Mouse (Mus musculus) forelimb bud, embryonic 11.5 days (tissue): ENCODE data around the gene Trem2.
A peak's percentile ranks its signal among the peaks of the same experiment; 100 is the strongest.
"Not testable (repeated sequence)": the region's sequence is repeated elsewhere in the genome, so short reads cannot be mapped to it uniquely, and the experiment has no call there.

ENCODE experiments used
- DNase-seq: peaks from one replicate; pipeline ENCODE4 v3.0.0-alpha.2; 2012; ENCODE audit warnings: low read depth, low spot score

The Trem2 gene

DNA sequence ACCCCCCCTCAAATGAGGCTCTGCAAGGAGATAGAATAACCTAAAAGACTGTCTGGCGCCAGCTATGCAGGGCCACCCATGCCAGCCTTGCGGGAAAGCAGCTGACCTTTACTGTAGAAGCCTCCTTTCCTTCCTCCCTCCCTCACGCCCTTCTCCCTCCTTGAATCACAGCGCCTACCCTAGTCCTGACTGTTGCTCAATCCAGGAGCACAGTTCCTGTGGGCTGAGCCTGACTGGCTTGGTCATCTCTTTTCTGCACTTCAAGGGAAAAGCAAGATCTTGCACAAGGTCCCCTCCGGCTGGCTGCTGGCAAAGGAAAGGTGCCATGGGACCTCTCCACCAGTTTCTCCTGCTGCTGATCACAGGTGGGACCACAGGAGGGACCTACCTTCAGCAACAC lies at the start of gene Trem2:
TSS of gene Trem2 (plus strand) at position 171 of the 400 bp plus-strand sequence.
- DNase-seq = no peak

DNA sequence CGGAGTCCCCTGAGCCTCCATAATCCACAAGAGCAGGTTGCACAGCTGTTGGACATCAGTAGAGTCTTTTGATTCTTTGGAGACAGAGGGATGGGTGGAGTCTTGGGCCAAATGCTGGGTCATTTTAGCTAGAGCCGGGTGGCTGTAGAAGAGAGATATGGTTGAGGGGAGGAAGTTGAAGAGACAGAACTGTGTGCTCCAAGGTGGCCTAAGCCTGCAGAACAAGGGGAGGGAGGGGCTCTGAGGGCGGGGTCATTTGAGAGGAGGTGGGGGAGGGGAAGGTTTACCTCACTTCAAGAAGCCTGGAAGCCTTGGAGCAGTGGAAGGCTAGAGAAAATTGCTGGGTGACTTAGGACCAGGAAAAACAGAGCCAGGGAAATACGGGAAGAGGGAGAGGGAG lies 47.0 kb upstream of the Trem2 start, which contains the start of gene Treml2:
TSS of gene Treml2 (plus strand) at position 296 of the 400 bp plus-strand sequence.
- DNase-seq = no peak

DNA sequence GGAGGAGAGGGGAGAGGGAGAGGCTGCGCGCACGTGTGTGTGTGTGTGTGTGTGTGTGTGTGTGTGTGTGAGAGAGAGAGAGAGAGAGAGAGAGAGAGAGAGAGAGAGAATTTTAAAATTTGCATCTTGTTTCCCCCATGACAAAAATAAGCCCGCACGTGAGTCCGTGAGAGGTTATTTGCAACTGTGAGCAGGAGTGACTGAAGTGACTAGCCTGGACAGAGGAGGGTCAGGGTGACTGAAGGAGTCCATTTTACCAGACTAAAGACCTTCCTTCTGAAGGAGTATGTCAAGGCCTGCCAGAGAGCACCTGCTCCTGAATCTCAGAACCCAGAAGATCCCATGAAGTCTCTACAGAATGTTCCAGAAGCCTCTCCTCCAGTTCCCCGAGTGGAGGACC lies 46.4 kb upstream of the Trem2 start:
- DNase-seq = no peak

DNA sequence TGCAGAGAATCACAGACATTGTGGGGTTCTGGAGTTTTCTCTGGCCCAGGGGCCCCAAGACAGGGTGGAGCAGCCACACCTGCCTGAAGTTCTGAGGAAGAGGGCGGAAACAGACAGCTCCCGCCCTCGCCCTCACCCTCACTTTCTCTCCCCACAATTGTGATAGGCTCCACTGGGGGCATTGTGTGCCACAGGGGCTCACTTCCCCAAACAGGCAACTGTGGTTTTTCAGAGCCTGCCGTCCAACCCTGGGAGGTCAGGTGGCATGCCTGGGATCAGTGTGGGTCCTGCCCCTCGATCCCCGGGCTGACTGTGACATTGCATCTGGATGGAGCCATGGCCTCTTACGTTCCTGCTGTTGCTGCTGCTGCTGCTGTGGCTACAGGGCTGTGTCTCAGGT lies 46.0 kb upstream of the Trem2 start:
- no peak for DNase-seq

DNA sequence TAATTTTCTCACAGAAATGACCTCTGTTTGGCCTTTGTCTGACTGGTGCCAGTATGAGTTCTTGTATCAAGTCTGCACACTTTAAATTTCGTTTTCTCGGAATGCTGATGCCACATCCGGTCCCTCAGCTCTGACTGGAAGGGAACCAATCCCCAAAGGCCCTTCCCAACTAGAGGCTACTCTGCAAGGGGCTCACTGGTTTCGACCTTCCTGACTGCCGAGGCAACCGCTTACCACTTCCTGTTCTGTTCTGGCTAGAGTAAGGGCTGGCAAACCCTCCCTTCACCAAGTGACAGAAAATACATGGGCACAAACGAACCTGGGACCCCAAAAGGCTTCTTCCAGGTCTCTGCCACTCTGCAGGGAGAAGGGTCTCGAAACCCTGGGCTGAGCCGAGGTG lies 45.3 kb upstream of the Trem2 start:
- no peak for DNase-seq

DNA sequence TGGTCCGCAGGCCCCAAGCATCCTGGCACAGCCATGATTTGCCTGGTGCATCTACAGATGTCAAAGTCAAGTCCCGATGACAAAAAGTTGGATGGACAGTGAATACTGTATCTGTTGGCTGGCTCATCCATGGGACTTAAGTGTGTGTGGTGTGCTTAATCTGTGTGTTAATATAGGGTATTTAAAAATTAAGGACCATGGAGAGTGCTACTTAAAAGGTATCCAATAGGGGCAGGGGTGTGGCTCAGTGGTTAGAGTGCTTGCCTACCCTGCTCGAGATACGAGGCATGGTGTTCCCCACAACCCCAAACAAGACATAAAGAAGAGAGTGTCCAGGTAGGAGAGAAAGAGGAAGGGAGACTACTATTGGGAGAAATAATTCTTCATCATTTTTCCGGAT lies 44.4 kb upstream of the Trem2 start:
- no peak for DNase-seq

DNA sequence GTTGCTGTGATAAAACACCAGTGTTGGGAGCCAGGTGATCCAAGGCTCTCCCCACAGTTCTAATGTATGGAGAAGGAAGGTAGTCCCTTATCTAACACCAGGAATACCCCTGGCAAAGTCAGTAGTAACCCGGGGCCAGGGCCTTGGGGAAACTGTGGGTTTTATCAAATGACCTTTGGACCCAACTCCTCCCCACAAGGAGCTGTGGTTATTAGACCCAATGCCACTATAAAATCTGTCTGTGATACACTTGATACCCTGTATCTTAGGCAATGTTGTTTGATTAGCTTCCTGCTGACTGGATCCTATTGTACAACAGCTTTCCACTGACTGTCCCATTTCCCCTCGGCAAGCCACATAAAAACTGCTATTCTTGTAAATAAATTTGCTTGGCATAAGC lies 34.1 kb upstream of the Trem2 start:
- DNase-seq = no peak

DNA sequence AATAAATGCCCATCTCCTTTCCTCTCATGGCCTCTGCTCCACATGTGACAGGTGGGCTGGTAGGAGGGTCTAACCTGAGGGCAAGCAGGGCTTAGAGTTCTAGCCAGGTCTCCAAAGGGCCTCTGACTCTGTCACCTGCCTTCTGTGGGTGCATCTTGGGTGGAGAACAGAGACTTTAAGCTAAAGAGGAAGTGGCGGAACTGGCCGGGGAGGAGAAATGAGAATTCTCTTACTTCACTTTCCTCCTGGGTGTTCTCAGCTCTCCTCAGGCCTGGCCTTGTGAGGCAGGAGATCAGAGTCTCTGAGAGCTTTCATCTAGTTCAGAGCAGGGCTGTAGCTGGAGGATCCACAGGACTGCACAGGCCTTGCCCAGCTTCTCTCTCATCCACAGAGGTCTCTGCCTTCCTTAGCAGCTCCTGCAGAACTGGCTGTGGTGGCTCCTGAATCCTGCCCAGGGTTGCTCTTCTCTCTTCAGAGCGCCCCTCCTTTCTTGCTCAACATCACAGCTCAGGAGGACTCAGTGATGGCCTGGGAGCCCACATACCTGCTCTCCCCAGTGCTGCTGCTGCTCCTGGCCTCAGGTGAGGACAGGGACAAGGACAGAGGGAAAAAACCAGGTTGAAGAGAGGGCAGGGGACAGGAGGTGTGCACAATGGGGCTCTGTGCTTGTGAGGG lies 30.2 kb upstream of the Trem2 start, which contains the start of gene B430306N03Rik:
TSS of gene B430306N03Rik (plus strand) at position 237 of the 675 bp plus-strand sequence.
- not testable (repeated sequence) for DNase-seq

DNA sequence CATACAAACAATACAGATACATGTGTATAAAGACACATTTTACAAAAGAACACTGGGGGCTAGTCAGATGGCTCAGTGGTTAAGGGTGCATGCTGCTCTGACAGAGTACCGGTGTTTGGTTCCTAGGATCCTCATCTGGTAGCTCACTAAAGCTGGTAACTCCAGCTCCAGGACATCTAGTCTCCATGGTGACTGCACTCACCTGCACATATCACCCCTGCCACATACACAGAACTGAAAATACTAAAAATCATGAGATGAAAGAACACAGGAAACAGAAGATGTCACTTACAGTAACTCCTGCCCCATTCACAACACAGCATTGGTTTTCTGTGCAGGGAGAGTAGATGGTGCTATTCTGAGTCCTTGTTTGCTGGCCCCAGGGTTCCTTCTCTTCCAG lies 27.5 kb upstream of the Trem2 start:
- DNase-seq = no peak

DNA sequence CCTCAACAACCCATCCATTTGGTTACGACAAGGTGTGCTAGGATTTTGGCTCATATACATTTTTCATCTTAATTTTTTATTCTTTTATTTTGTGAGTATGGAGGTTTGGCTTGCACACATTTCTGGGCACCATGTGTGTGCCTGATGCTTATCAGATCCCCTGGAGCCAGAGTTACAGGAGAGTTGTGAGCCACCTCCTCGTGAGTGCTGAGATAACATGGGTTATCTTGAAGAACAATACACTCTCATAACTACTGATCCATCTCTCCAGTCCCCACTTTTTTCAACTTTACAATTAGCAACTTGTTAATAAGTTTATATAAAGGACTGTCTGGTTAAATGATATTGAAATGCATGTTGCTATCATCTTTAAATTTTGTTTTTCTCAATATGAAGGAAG lies 24.9 kb upstream of the Trem2 start:
- no peak for DNase-seq

DNA sequence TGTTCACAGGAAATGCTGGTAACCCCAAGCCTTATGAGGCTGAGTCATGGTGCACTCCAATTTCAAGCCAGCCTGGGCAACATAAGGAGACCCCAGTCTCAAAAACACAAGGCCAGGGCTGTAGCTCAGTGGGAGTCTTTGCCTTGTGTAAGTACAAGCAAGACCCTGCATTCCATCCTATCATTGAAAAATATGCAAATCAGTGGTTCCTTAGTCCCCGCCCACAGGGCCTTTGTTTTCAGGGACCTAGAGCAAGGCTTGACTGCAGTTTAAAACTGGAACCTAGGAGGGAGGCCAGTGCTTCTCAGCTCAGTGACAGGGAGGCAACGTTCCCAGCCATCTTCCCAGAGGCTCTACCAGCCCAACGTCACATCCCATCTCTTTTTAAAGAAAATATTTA lies 23.0 kb upstream of the Trem2 start:
- no peak for DNase-seq

DNA sequence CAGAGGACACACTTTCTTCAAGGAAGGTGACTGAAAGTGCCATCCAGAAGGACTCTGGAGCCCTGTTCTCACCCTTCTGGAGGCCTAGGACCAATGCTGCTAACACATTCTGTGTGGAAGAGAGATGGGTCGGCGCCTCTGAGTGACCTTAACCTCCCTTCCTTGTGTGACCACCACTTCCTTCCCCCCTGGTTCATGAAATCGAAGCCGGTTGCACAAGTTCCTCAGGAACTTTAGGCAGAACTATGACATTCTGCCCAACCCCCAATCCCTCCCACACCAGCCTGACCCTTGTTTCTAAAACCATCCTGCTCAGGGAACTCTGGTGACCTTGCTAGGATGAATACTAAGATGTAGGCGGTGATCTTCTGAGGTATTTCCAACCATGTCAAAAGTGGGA lies 21.9 kb upstream of the Trem2 start:
- DNase-seq = no peak

DNA sequence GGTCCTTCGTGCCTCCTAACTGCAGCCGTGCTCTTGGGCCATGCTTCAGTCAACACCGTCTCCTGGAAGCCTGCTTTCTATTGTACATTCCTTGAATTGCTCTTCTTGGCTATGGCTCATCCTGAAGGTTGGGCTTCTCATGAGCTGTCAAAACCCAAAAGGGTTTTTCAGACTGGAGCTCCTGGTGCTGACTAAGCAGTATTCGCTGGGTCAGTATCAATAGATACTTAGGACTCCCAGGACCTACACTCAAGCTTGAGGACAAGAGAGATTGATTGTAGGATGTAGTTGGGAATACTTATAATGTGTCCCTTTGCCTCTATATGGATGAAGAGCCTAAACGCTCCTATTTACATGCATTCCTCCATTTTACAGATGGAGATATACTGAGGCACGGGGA lies 21.1 kb upstream of the Trem2 start:
- DNase-seq = no peak

DNA sequence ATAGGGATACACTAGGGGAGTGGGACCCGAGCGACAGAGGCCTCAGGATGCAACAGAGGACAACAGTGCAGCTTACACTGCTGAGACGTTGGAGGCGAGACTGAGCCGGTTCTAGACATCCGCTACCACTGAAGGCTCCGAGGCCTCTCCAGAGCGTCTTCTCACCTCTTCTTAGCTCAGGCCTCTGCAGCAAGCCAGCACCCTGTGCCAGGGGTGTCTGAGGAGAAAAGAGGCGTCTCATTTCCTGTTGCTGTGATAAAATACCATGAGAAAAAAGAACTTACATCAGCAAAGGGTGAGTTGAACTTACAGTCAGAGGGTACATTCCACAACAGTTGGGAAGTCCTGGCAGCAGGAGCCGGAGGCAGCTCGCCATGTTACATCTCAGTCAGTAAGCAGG lies 20.6 kb upstream of the Trem2 start:
- DNase-seq = no peak

DNA sequence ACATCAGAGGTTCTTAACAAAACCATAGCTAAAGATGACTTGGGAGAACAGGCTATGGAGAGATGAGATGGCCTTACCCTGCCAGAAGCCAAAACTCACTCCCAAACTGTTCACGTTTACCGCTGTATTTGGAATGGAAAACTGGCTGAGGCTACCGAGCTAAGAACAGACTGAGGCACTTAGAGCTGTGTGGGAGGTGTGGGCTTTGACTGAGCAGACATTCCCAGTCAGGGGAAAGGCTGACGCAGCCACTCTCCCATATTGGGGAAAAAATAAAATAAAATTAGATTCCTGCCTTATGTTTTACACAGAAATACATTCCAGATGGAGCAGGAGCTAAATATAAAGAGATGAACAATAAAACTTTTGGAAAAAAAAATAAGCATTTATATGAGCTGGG lies 19.5 kb upstream of the Trem2 start:
- DNase-seq = no peak

DNA sequence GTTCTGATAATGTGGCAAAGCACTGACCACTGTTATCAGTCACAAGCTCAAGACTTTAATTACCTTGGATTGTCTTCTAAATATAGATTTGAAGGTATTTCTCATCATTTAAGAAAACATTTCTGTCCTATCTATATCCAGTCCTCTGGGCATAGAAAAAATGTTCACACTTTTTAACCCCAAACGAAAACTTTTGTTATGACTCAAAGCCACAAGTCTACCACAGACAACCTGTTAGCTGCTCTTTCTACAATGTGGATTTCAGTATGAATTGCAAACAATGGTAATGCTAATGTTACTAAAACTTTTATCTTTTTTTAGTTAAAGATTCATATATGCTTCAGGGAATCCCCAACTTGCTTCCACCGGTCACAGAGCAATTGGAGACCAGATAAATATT lies 13.7 kb upstream of the Trem2 start:
- DNase-seq = no peak

DNA sequence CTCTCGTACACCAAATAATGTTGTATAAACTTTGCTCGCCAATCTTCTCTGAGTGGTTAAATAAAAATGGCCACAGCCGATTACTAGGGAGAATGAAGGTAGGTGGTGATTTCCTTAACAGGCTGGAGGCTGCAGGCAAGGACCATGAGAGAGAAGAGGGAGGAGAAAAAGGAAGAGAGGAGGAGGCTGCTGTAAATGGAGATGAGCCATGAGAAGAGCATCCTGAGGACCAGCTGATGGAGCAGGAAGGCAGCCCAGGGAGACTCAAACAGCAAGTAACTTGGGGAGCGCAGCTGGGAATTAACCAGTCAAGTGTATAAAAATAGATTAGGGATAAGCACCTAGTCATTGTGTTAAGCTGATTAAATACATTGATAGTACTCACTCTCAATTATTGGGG lies 12.0 kb upstream of the Trem2 start:
- no peak for DNase-seq

DNA sequence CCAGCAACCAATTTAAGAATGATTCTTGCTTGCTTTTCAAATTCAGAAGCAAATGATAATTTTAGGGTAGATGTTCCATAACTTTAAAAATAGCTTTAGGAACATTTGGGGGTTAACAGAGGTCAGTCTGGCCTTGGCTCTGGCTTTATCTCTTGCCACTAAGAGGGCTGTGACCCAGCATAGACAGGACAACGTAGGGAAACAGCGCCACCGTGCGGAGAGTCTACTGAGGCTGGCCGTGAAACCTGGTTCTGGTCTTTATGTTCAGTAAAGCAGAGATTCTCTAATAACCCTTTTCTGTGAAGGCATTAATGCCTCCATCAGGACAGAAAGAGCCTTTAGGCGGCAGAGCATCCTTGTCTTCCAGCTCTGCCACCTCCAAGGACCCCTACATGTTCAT lies 9.3 kb upstream of the Trem2 start:
- DNase-seq = peak; percentile 67

DNA sequence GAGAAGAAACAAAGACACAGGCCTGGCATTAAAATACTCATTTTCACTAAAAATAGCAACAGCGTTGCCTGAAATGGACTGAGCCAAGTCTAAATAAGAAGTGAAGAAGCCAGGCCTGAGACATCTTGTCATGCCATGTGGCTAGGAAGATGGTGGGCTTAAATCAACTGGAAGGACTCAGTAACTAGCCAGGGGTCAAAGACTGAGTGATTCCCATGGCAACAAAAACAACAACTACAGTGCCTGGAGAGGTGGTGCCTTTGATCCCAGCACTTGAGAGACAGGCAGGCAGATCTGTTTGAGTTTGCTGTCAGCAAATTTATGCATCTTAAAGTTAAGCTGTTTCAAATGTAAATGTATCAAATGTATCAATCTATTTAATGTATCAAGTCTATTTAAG lies 5.9 kb upstream of the Trem2 start:
- no peak for DNase-seq

DNA sequence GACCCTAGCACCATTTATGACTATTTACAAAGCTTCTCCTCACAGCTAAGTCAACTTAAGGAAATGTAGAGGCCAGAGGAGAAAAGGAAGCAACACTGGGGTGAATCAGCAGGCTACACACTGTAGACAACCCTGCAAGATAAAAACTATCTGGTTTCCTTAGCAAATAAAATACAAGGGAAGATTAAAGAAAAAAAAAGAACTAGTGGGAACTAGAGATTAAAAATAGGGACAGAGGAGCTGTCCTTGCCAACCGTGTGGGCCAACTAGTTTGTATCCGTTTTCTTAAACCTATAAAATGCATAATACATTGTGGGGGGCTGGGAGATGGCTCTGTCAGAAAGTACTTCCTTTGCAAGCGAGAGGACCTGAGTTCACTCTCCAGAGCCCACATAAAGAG lies 4.3 kb upstream of the Trem2 start:
- no peak for DNase-seq

DNA sequence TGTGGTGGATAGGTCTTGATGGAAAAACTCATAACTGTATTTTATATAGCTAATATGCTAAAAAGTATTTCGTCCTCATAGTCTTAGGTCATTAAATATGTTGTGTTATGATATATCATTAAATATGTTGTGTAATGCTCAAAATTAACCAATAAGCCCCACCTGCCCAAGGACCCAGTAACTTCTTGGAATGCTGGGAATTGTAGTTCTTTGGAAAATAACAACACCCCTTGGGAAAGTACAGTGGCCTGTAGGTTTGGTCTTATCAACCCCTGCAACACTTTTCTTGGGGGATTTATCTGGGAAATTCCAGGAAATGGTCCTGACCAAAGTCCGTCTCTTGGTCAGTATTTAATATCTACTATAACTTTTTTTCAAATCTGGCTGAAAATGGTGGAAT lies 3.1 kb upstream of the Trem2 start:
- DNase-seq = no peak

DNA sequence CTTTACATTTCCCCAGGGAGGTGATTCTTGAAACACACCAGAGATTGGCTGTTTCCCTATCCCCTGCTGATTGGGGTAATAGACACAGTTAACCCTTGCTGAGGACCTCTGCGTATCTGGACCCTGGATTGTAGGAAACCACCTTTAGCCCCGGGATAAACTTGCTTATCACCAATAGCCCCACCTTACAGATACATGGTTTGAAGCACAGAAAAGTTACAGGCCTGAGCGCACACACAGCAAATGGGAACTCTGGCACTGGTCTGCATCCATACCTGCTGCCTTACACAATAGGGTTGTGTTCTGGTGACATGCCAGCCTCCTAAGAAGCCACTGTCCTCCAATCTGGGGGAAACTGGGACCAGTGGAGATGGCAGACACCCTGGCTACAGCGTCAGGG lies 377 bp upstream of the Trem2 start:
- no peak for DNase-seq

DNA sequence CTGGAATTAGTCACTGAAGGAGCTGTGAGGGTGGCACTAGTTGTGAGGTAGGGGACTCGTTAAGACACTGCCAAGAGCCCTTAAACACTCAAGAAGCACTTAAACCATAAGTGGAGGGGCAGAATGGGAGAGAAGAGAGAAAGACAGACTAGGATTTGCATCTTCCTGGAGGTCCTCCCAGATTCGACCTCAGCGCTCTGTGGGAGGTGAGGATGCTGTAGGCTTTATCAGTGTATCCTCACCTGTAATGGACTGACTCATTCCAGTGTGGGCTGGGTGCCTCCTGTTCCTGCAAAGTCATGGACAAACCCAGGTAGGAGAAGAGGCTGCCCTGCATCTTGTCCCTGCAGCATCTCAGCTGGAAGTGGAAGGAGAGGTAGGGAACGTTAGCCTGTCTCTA lies 633 bp downstream of the Trem2 start:
- no peak for DNase-seq

DNA sequence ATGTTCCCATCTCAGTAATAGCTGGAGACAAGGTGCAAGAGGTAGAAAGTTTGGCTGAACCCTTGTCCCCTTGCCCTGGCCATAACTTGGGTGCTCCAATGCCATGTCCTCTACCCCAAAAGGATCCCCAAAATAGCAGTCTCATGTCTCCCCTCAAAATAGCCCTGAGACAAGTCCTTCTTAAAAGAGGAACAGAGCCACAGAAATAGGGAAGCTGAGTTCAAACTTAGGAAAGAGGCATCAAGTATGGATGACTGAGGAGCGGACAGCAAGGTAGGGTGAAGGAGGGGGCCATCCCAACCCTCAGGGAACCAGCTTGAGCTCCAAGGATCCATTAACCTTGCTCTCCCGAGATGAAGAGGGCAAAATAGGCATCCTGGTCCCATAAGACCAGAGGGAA lies 1.1 kb downstream of the Trem2 start:
- no peak for DNase-seq
